Mouse (Mus musculus) MEL (cell line): ENCODE data around the gene Zfp575. TPM values are rescaled to one million over a fixed set of nuclear protein-coding genes. Genes with fewer than 3 reads are reported as not detected.
A peak's percentile ranks its signal among the peaks of the same experiment; 100 is the strongest.

ENCODE experiments used
- DNase-seq: peaks from one replicate; pipeline ENCODE4 v3.0.0; 2011; ENCODE audit warnings: low read depth, low spot score
- H3K27ac ChIP-seq: 2 replicates; pipeline ENCODE4 v1.5.1; 2012; ENCODE audit warnings: low read depth, mild to moderate bottlenecking, control low read depth, low read length, moderate library complexity; ENCODE audit not compliant: control insufficient read depth
- H3K27me3 ChIP-seq, 2 experiments: fragments of 150-350 bp in 1 of 2; sonication (generic) in 1 of 2; 2 replicates each; pipeline ENCODE4 v1.6.1; 2012; ENCODE audit warnings: low read length in 2 of 2, mild to moderate bottlenecking in 2 of 2, improper control_type of control experiment in 1 of 2, moderate library complexity in 1 of 2; ENCODE audit not compliant: insufficient read depth in 2 of 2, control insufficient read depth in 1 of 2
- H3K36me3 ChIP-seq, 2 experiments: 2 replicates each; pipeline ENCODE4 v1.6.1; 2012 to 2014; ENCODE audit warnings: low read length in 2 of 2, improper control_type of control experiment in 1 of 2, inconsistent platforms in 1 of 2, mild to moderate bottlenecking in 1 of 2; ENCODE audit not compliant: insufficient read depth in 2 of 2, control insufficient read depth in 1 of 2
- H3K4me1 ChIP-seq, 2 experiments: fragments of 150-350 bp in 1 of 2; sonication (generic) in 1 of 2; 2 replicates each; pipeline ENCODE4 v1.6.1; 2012; ENCODE audit warnings: low read length in 2 of 2, improper control_type of control experiment in 1 of 2, mild to moderate bottlenecking in 1 of 2; ENCODE audit not compliant: insufficient read depth in 2 of 2, control insufficient read depth in 1 of 2
- H3K4me3 ChIP-seq, 2 experiments: fragments of 150-350 bp in 1 of 2; sonication (generic) in 1 of 2; 2 replicates each; pipeline ENCODE4 v1.5.1; 2012; ENCODE audit warnings: low read depth in 2 of 2, low read length in 2 of 2, mild to moderate bottlenecking in 2 of 2, moderate library complexity in 2 of 2, control low read depth in 1 of 2, improper control_type of control experiment in 1 of 2; ENCODE audit not compliant: control insufficient read depth in 1 of 2, insufficient read depth in 1 of 2
- H3K79me2 ChIP-seq: 2 replicates; pipeline ENCODE4 v1.6.1; 2012; ENCODE audit warnings: mild to moderate bottlenecking, low read length, moderate library complexity; ENCODE audit not compliant: control insufficient read depth, poor library complexity, insufficient read depth
- H3K9ac ChIP-seq: 2 replicates; pipeline ENCODE4 v1.6.1; 2012; ENCODE audit warnings: low read depth, mild to moderate bottlenecking, control low read depth, low read length, moderate library complexity; ENCODE audit not compliant: control insufficient read depth, poor library complexity, severe bottlenecking
- H3K9me3 ChIP-seq: fragments of 150-350 bp; sonication (generic); replicated peaks from 2 replicates; pipeline ENCODE4 v1.6.1; 2012; ENCODE audit warnings: mild to moderate bottlenecking, low read length, improper control_type of control experiment, moderate library complexity; ENCODE audit not compliant: insufficient read depth
- CTCF ChIP-seq, 3 experiments: IDR thresholded peaks in 2 of 3; conservative IDR thresholded peaks in 1 of 3; 2 replicates each; pipeline ENCODE4 v1.5.1; 2011 to 2012; ENCODE audit warnings: low read length in 3 of 3, low read depth in 2 of 3, mild to moderate bottlenecking in 2 of 3, improper control_type of control experiment in 1 of 3, inconsistent platforms in 1 of 3, mixed read lengths in 1 of 3, moderate library complexity in 1 of 3; ENCODE audit not compliant: control insufficient read depth in 1 of 3, insufficient read depth in 1 of 3, poor library complexity in 1 of 3, severe bottlenecking in 1 of 3
- ELF1 ChIP-seq: IDR thresholded peaks from 2 replicates; pipeline ENCODE4 v1.6.1; 2014; ENCODE audit warnings: low read depth, mild to moderate bottlenecking, inconsistent platforms, low read length, improper control_type of control experiment, moderate library complexity
- ETS1 ChIP-seq: IDR thresholded peaks from 2 replicates; pipeline ENCODE4 v1.6.1; 2012; ENCODE audit warnings: low read depth, mild to moderate bottlenecking, inconsistent platforms, low read length, improper control_type of control experiment, moderate library complexity
- GABPA ChIP-seq: IDR thresholded peaks from 2 replicates; pipeline ENCODE4 v1.6.1; 2012; ENCODE audit warnings: low read depth, mild to moderate bottlenecking, inconsistent platforms, low read length, improper control_type of control experiment, moderate library complexity
- GATA1 ChIP-seq: IDR thresholded peaks from 2 replicates; pipeline ENCODE4 v1.6.1; 2011; ENCODE audit warnings: low read depth, low read length, improper control_type of control experiment
- HCFC1 ChIP-seq: IDR thresholded peaks from 2 replicates; pipeline ENCODE4 v1.6.1; 2012; ENCODE audit warnings: low read depth, mild to moderate bottlenecking, inconsistent platforms, low read length, improper control_type of control experiment, moderate library complexity
- KAT2A ChIP-seq: conservative IDR thresholded peaks from 2 replicates; pipeline ENCODE4 v1.6.1; 2012; ENCODE audit warnings: low read depth, low read length, improper control_type of control experiment, inconsistent platforms
- MXI1 ChIP-seq: IDR thresholded peaks from 2 replicates; pipeline ENCODE4 v1.6.1; 2011; ENCODE audit warnings: mild to moderate bottlenecking, low read depth, low read length, improper control_type of control experiment
- NELFE ChIP-seq: IDR thresholded peaks from 2 replicates; pipeline ENCODE4 v1.6.1; 2011; ENCODE audit warnings: low read depth, low read length, improper control_type of control experiment
- POLR2AphosphoS2 ChIP-seq: IDR thresholded peaks from 2 replicates; pipeline ENCODE4 v1.6.1; 2011; ENCODE audit warnings: low read length, improper control_type of control experiment
- POLR2AphosphoS5 ChIP-seq: IDR thresholded peaks from 2 replicates; pipeline ENCODE4 v1.6.1; 2012; ENCODE audit warnings: low read depth, borderline replicate concordance, mild to moderate bottlenecking, inconsistent platforms, low read length, moderate library complexity, mixed read lengths
- ZC3H11A ChIP-seq: IDR thresholded peaks from 2 replicates; pipeline ENCODE4 v1.6.1; 2012; ENCODE audit warnings: low read depth, mild to moderate bottlenecking, inconsistent platforms, low read length, improper control_type of control experiment
- polyA plus RNA-seq, 2 experiments: library from polyadenylated mRNA; stranded (reverse) in 1 of 2; unstranded in 1 of 2; fragments of >175 nt in 1 of 2; fragments of >200 nt in 1 of 2; gene quantifications; 2 replicates each; pipeline versions ENCODE4 v1.2.1 to v1.2.4; 2012; ENCODE audit warnings: low replicate concordance in 2 of 2, low read depth in 1 of 2; ENCODE audit not compliant: insufficient read length in 2 of 2, insufficient read depth in 1 of 2, missing spikeins in 1 of 2
- total RNA-seq: library from RNA; depleted of rRNA; stranded (reverse); fragments of 300-350 nt; gene quantifications from 2 replicates; pipeline ENCODE4 v1.2.3, GENCODE M21; 2012

Zfp575 gene
- total and polyA plus RNA-seq, 3 experiments = 0.50 to 0.58 TPM; not detected in 1

DNA sequence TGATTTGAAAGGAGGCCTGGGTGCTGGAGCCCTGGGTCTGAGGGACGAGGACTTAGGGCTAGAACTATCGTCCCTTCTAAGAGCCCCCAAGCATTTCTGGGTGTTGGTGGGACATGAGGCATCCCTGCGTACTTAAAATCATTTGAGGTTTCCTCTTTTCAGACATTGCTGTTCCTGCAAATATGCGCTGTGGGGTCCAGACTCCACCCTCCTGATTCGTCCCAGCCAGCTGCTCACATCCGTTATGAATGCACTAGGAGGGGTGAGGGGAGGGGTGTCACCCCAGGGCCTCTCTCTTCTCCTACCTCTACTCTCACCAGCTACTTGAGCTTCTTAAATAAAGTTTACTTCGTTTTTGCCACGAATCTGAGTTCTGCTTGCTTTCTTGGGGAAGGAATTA lies 21.1 kb upstream of the Zfp575 start:
- H3K4me1 ChIP-seq = peaks cover 0 to 4% of the 10 kb centered on the region in 2 experiments; a peak in 2 of 4 replicates
- H3K36me3 ChIP-seq = peaks cover 0 to 2% of the 10 kb centered on the region in 2 experiments; a peak in 1 of 4 replicates
- TF ChIP-seq ZC3H11A = no peak
- no peak for TF ChIP-seq NELFE
- TF ChIP-seq POLR2AphosphoS2 = no peak
- no peak for TF ChIP-seq KAT2A
- DNase-seq = no peak
- no peak overlapping the region for H3K27ac ChIP-seq
- H3K4me3 ChIP-seq = no peak overlapping the region
- no peak overlapping the region for H3K9ac ChIP-seq
- no peaks in the 10 kb centered on the region for H3K27me3 ChIP-seq
- H3K9me3 ChIP-seq = no peaks in the 10 kb centered on the region
- H3K79me2 ChIP-seq = peaks cover 1% of the 10 kb centered on the region; the same call in 1 of the 2 replicates

DNA sequence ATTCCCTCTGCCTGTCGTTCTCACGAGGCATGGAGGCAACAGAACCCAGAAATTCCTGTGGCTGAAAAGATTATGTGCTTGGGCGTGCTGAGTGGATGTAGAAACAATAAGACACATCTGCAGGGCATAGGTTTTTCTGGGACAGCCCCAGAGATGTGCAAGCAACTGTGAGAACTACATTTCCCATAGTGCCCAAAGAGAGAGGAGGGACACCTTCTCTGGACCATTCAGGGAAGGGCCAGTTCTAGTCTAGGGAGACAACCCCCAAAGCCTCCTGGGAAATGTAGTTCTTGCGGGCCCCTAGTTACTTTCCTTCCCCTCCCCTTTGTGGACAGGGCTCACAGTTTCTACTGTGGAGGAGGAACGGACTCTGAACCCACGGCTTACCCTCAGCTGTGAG lies 20.6 kb upstream of the Zfp575 start:
- DNase-seq = peak; percentile 71
- Histone ChIP-seq H3K36me3 (peaks cover 0 to 2% of the 10 kb centered on the region in 2 experiments; a peak in 1 of 4 replicates), H3K9me3 (no peaks in the 10 kb centered on the region), H3K9ac (no peak overlapping the region), H3K4me1 (peaks cover 0 to 4% of the 10 kb centered on the region in 2 experiments; a peak in 2 of 4 replicates), H3K27ac (no peak overlapping the region), H3K4me3 (no peak overlapping the region), H3K79me2 (peaks cover 1% of the 10 kb centered on the region; the same call in 1 of the 2 replicates), H3K27me3 (no peaks in the 10 kb centered on the region)
- peak; percentile 97 for TF ChIP-seq HCFC1
- peak; percentile 81 for TF ChIP-seq KAT2A
- 0 out of 2 replicates have a peak, but pooled peaks have one; percentile 28 for TF ChIP-seq ELF1
- no peak for TF ChIP-seq MXI1

DNA sequence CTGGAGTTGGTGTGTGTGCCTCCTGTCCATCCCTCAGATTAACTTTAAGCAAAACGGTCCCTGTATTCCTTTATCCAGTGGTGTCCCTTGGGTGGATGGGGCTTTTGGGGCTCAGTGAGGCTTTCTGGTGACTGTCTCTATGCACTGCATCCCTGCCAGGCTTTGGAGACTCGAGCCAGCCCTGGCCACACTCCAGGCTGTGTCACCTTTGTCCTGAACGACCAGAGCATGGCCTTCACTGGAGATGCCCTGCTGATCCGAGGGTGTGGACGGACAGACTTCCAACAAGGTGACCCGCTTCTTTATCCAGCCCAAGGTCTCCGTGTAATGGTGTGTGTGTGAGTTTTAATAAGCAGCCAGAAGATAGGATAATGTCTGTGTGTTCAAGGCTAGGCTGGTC lies 18.6 kb upstream of the Zfp575 start:
- Histone ChIP-seq H3K9me3 (no peaks in the 10 kb centered on the region), H3K9ac (no peak overlapping the region), H3K4me3 (no peak overlapping the region), H3K36me3 (no peaks in the 10 kb centered on the region), H3K27me3 (no peaks in the 10 kb centered on the region), H3K4me1 (no peaks in the 10 kb centered on the region), H3K27ac (no peak overlapping the region), H3K79me2 (no peaks in the 10 kb centered on the region; the same call in 1 of the 2 replicates)
- TF ChIP-seq ETS1 (no peak), GABPA (no peak), POLR2AphosphoS5 (no peak), CTCF (IDR thresholded peaks at IDR 0.05 in 2 of 3, conservative IDR thresholded peaks at IDR 0.05 in 1 of 3; ENCODE audit: control insufficient read depth in 1 of 3, insufficient read depth in 1 of 3, low read depth in 2 of 3, low read length in 3 of 3, poor library complexity in 1 of 3, severe bottlenecking in 1 of 3) (no peak), GATA1 (no peak), POLR2AphosphoS2 (no peak), KAT2A (no peak), HCFC1 (no peak)
- no peak for DNase-seq
